Mouse (Mus musculus) midbrain, embryonic 11.5 days (tissue): ENCODE results near the gene Six3. TPM values are rescaled to one million over a fixed set of nuclear protein-coding genes. Genes with fewer than 3 reads are reported as not detected.

Experiments used
- ATAC-seq: fragments of 200-750 bp; cut with Nextera tagmentation; 2 replicates; pipeline ENCODE4 v1.8.0; 2017; ENCODE audit warnings: moderate TSS enrichment, moderate library complexity; ENCODE audit not compliant: low FRiP score
- DNase-seq: peaks from one replicate; pipeline ENCODE4 v3.0.0; 2015; ENCODE audit warnings: low spot score; ENCODE audit errors: missing footprints
- H3K27ac ChIP-seq: fragments of 300-500 bp; sonication (generic); 2 replicates; pipeline ENCODE4 v1.5.1; 2014; ENCODE audit warnings: low read depth, low read length
- H3K27me3 ChIP-seq: fragments of 300-500 bp; sonication (generic); 2 replicates; pipeline ENCODE4 v1.6.1; 2014; ENCODE audit warnings: mild to moderate bottlenecking, low read length, moderate library complexity, mixed read lengths; ENCODE audit not compliant: control insufficient read depth, insufficient read depth
- H3K36me3 ChIP-seq: fragments of 300-500 bp; sonication (generic); 2 replicates; pipeline ENCODE4 v1.6.1; 2014; ENCODE audit warnings: mild to moderate bottlenecking, low read length, moderate library complexity, mixed read lengths; ENCODE audit not compliant: control insufficient read depth, insufficient read depth
- H3K4me1 ChIP-seq: fragments of 300-500 bp; sonication (generic); 2 replicates; pipeline ENCODE4 v1.6.1; 2014; ENCODE audit warnings: low read length; ENCODE audit not compliant: control insufficient read depth, insufficient read depth
- H3K4me2 ChIP-seq: fragments of 300-500 bp; sonication (generic); 2 replicates; pipeline ENCODE4 v1.6.1; 2014; ENCODE audit warnings: mild to moderate bottlenecking, moderate library complexity
- H3K4me3 ChIP-seq: fragments of 300-500 bp; sonication (generic); 2 replicates; pipeline ENCODE4 v1.5.1; 2014; ENCODE audit warnings: low read depth, low read length
- H3K9ac ChIP-seq: fragments of 300-500 bp; sonication (generic); 2 replicates; pipeline ENCODE4 v1.6.1; 2014; ENCODE audit warnings: low read length
- H3K9me3 ChIP-seq: fragments of 300-500 bp; sonication (generic); 2 replicates; pipeline ENCODE4 v1.6.1; 2016; ENCODE audit warnings: low read length; ENCODE audit not compliant: control insufficient read depth
- WGBS: fragments of 180-500 bp; shearing (Covaris S2); extraction: QIAGEN DNeasy Blood & Tissue Kit; methylation state at CpG from one replicate; pipeline ENCODE4 v1.1.7; 2014; 5-methylcytosine and 5-hydroxymethylcytosine counted together
- polyA plus RNA-seq: library from polyadenylated mRNA; unstranded; fragments of >200 nt; fragmentation: Nextera tagmentation; extraction: Ambion mirVana; gene quantifications from 2 replicates; pipeline ENCODE4 v1.2.1, GENCODE M21; 2014

The Six3 gene
- polyA plus RNA-seq, 1 experiment from 2014 or later, result 6.7 TPM

DNA sequence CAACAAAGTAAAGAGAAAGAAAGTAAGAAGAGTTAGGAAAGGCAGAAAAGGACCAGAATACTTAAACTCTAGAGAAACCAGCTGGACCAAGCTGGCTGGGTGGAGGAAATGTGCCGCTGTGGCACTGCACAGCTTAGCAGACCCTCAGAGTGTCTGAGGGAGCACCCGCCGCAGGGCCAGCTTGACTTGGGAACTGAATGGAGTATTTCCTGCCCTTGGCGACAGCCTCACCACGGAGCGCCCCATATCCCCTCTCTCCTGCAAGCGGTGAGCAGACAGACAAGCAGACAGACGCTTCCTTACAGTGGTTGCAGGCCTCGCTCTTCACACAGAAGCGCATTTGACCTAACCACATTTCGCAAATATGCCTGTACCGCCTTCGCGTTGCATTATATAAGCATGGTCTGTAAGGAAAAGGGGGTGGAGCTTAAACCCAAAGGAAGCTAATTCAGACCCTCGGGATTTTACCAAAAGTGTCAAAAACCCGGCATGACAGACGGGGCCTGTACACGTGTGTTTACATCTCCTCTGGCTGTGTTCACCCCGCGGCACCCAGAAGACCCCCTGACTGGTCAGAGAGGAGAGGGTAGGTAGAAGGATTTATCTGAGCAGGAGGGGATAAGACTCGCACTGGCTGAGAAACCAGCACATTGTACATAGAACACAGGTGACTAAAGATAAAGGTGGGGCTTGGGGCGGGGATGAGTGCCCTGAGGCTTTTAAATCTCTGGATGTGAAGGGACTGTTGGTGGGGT, 17.1 kb downstream of the Six3 start:
- 51% methylated on average over 22 of the region's 22 CpGs for WGBS
- Histone ChIP-seq H3K4me2 (no peak overlapping the region), H3K9ac (no peak overlapping the region), H3K27ac (no peak overlapping the region), H3K4me3 (no peak overlapping the region), H3K9me3 (no peaks in the 10 kb centered on the region), H3K27me3 (peaks cover 67% of the 10 kb centered on the region), H3K36me3 (no peaks in the 10 kb centered on the region), H3K4me1 (no peaks in the 10 kb centered on the region; the same call in 1 of the 2 replicates)
- DNase-seq, result peak; percentile 80
- ATAC-seq, result no peak

DNA sequence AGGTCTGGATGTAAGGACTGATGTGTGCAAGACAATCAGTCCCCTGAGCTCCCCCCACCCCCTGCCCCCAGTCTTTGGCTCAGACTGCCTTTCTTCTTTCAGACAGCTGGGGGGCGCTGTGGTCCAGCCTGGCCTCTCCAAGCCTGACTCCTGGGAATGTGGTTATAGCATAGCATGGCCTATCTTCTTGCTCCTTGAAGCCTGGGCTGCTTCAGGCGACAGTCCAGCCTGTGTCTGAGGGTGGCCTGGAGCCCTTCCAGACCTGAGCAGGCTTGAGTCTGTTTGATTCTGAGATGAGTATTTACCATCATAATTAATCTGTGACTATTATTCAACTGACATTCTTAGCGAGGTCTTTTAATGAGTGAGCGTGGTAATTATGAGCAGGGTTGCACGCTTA, 17.7 kb downstream of the Six3 start:
- peak; percentile 53 for DNase-seq
- WGBS, result 72% methylated on average over 5 of the region's 5 CpGs

DNA sequence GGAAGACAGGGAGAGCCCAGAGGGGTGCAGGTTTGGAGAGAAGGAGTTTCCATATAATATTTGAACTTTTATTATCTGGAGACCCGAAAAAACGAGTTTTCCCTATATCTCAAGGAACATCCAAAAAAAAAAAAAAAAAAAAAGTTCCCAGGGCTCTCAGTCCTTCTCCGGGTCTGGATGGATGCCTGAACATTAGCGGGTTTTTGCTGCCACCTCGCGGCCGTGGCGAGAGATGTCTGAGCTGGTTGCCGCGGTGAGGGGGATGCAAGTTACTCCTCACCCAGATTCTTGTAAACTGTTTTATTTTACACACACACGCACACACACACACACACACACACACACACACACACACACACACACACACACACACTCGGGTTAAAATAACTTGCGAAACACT, 20.2 kb downstream of the Six3 start:
- H3K9ac ChIP-seq, result no peak overlapping the region
- DNase-seq, result peak; percentile 98

More for the DNA sequence above, 17.7 kb downstream of the Six3 start:
- no peak overlapping the region for H3K4me2 ChIP-seq
- H3K4me3 ChIP-seq, result no peak overlapping the region
- no peaks in the 10 kb centered on the region for H3K36me3 ChIP-seq
- H3K9me3 ChIP-seq, result no peaks in the 10 kb centered on the region
- H3K27me3 ChIP-seq, result peaks cover 60% of the 10 kb centered on the region
- H3K27ac ChIP-seq, result no peak overlapping the region
- no peak for ATAC-seq
- no peaks in the 10 kb centered on the region; the same call in 1 of the 2 replicates for H3K4me1 ChIP-seq
- no peak overlapping the region for H3K9ac ChIP-seq

DNA sequence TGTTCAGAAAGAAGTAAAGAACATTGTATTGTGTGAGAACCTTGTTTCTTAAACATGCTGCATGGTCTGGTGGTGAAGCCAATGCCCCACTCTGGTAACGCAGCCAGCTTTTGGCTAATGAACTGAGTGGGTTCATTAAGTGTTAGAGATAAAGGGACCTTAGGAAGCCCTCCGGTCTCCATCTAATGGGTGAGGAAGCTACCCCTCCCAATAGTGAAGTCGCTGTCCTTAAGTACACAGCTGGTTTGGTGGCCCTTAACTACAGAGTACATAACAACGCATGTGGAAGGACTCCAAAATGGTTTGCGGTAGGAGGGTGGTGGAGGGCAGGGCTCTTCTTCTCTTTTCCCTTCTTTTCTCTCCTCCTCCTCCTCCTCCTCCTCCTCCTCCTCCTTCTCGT, 24.5 kb downstream of the Six3 start:
- H3K4me2 ChIP-seq, result no peak overlapping the region
- no peaks in the 10 kb centered on the region for H3K9me3 ChIP-seq
- H3K27me3 ChIP-seq, result peaks cover 5% of the 10 kb centered on the region
- H3K9ac ChIP-seq, result no peak overlapping the region
- H3K4me1 ChIP-seq, result no peaks in the 10 kb centered on the region
- no peak overlapping the region for H3K4me3 ChIP-seq
- no peak overlapping the region for H3K27ac ChIP-seq
- no peaks in the 10 kb centered on the region for H3K36me3 ChIP-seq
- ATAC-seq (no peak), DNase-seq (peak; percentile 57)
- 75% methylated on average over 5 of the region's 6 CpGs for WGBS

More for the DNA sequence above, 20.2 kb downstream of the Six3 start:
- Histone ChIP-seq H3K27ac (no peak overlapping the region), H3K36me3 (no peaks in the 10 kb centered on the region), H3K4me3 (no peak overlapping the region), H3K27me3 (peaks cover 35% of the 10 kb centered on the region), H3K4me2 (no peak overlapping the region), H3K4me1 (no peaks in the 10 kb centered on the region), H3K9me3 (no peaks in the 10 kb centered on the region)
- ATAC-seq, result 0 out of 2 replicates have a peak, but pooled peaks have one; percentile 54
- 2% methylated on average over 13 of the region's 13 CpGs for WGBS

DNA sequence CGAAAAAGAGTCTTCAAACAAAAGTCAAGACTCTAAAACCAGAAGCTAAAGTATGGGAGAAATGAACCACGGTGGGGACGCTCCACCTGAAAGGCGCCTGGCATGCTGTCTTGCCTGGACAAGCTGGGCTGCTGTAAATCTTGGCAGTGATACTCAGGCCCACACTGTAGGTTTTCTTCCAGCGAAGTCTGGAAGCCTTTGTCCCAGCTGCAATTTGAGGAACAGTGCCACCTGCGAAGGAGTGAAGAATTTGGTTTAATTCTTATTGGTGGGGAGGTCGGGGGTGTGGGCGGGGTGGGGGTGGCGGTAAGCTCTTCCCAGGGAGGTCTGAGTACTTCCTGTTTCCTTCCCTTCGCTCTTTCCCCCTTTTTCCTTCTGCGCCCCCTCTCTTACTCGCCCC, 31.9 kb downstream of the Six3 start:
- H3K9ac ChIP-seq, result peak overlapping the region; percentile 47
- peaks cover 8% of the 10 kb centered on the region for H3K4me1 ChIP-seq
- ATAC-seq (peak; percentile 22; the same call in 1 of the 2 replicates), DNase-seq (peak; percentile 89)
- H3K9me3 ChIP-seq, result no peaks in the 10 kb centered on the region
- H3K27me3 ChIP-seq, result peaks cover 42% of the 10 kb centered on the region
- H3K27ac ChIP-seq, result no peak overlapping the region
- peak overlapping the region; percentile 66 for H3K4me2 ChIP-seq
- 5% methylated on average over 10 of the region's 12 CpGs for WGBS
- H3K36me3 ChIP-seq, result no peaks in the 10 kb centered on the region
- H3K4me3 ChIP-seq, result peak overlapping the region; percentile 26

DNA sequence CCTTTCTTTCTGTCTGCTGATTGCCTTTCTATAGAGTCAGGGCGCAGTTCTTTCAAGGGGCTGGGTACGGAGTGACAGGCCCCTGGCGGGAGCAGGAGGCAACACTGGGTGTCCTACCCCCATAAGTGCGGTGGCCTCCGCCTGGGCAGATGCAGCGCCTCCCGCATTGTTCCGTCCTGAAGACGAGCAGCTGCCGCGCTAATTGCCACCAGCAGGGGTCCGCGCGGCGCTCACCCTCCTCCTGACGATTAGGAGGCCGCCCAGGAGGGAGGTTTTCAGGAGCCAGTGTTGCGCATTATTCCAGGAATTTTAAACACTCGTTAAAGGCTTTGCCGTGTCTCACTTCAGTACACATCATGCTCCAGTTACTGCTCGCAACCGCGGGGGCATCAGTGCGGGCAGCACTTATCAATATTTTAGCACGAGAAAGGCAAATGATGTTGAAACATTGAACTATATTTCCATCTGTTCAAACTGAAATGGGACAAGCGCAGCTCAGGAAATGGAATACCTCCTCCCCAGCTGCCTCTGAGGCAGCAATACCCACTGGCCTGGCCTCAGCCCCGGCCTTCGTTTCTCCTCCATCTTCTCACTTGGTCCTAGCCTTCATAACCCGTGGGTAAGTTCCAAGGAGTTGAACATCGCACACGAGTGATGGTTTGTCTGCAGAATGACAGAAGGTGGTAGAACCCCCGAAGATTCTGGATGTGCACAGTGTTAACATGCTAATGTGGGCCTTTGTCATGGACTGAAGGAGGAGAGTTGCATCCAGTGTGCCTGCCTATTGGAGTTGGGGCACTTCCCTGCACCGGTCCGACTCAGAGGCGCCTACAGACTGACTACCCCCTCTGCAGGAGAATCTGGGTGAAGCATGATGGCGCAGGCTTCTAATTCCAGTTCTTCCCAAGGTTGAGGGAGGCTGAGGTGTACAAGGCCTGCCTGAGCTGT, 32.6 kb downstream of the Six3 start:
- no peaks in the 10 kb centered on the region for H3K36me3 ChIP-seq
- 1% methylated on average over 36 of the region's 36 CpGs for WGBS
- peak overlapping the region; percentile 26 for H3K4me3 ChIP-seq
- H3K9me3 ChIP-seq, result no peaks in the 10 kb centered on the region
- H3K4me2 ChIP-seq, result peak overlapping the region; percentile 66
- peak; percentile 97 for DNase-seq
- ATAC-seq, result peak; percentile 89
- peak overlapping the region; percentile 47 for H3K9ac ChIP-seq
- no peak overlapping the region; the same call in 1 of the 2 replicates for H3K27ac ChIP-seq
- H3K4me1 ChIP-seq, result peaks cover 8% of the 10 kb centered on the region
- peaks cover 42% of the 10 kb centered on the region for H3K27me3 ChIP-seq

DNA sequence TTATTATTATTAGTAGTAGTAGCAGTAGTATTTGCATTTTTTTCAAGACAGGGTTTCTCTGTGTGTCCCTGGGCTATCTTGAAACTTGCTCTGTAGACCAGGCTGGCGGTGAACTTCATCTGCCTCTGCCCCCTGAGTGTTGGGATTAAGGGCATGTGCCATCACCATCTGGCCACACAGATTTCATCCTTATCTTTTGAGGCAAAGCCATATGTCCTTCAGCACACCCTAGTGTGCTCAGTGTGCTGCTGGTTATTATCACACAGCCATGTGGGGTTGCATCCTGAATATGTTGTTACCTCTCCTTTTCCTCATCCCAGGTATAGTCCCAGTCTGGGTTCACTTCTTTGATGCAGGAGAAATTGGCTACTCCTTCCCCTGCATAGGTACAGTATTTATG, 46.6 kb downstream of the Six3 start:
- H3K4me2 ChIP-seq, result no peak overlapping the region
- no peak overlapping the region for H3K27ac ChIP-seq
- H3K27me3 ChIP-seq, result peaks cover 2% of the 10 kb centered on the region; the same call in 1 of the 2 replicates
- no peak for ATAC-seq
- no peak overlapping the region for H3K4me3 ChIP-seq
- DNase-seq, result no peak
- WGBS, result 85% methylated on average over 1 of the region's 1 CpGs
- no peaks in the 10 kb centered on the region for H3K36me3 ChIP-seq
- no peaks in the 10 kb centered on the region for H3K4me1 ChIP-seq
- no peaks in the 10 kb centered on the region for H3K9me3 ChIP-seq
- H3K9ac ChIP-seq, result no peak overlapping the region

DNA sequence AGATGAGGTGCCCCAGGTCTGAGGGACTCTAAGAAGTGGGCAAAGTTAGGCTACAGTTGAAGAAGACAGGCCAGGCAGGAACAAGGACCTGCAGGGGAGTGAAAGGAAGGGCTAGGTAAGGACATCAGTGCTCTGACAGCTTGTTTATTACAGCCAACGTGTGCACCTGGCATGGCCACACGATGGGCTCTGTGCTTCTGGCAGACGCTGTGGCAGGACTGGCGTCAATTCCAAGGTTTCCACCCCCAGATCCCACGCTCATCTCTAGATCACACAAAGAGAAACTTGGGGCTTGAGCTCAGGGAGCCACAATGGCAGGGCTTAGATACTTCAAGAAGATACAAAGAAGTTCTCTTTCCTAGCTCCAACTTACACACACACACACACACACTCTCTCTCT, 48.1 kb downstream of the Six3 start:
- H3K36me3 ChIP-seq, result no peaks in the 10 kb centered on the region
- H3K9me3 ChIP-seq, result no peaks in the 10 kb centered on the region
- H3K4me1 ChIP-seq, result no peaks in the 10 kb centered on the region
- H3K9ac ChIP-seq, result no peak overlapping the region
- H3K4me2 ChIP-seq, result no peak overlapping the region
- ATAC-seq (no peak), DNase-seq (peak; percentile 53)
- no peak overlapping the region for H3K27ac ChIP-seq
- peaks cover 6% of the 10 kb centered on the region; the same call in 1 of the 2 replicates for H3K27me3 ChIP-seq
- H3K4me3 ChIP-seq, result no peak overlapping the region
- 90% methylated on average over 5 of the region's 5 CpGs for WGBS

DNA sequence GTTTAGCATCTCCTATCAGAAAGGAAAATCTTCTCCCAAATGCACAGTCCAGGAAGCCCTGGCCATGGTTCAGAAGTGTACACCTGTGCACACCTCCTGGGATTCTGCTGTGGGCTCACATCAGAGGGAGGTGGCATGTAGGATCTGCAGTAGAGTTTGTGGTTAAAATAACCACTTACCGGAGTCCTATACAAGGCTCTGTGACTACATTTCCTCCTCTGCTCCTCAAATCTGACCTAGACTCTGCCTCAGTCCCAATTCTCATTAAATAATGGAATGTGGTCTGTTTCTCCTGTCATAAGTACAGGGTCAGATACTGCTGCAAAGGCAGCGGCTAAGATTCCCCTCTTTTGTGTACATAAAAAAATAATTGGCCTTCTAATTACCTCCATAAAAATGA, 50.8 kb downstream of the Six3 start:
- no peaks in the 10 kb centered on the region for H3K36me3 ChIP-seq
- no peaks in the 10 kb centered on the region for H3K4me1 ChIP-seq
- H3K4me2 ChIP-seq, result peak overlapping the region; percentile 35; the same call in 1 of the 2 replicates
- WGBS, result 45% methylated on average over 2 of the region's 2 CpGs
- DNase-seq, result no peak
- peaks cover 9% of the 10 kb centered on the region for H3K27me3 ChIP-seq
- no peak for ATAC-seq
- no peak overlapping the region for H3K9ac ChIP-seq
- H3K9me3 ChIP-seq, result no peaks in the 10 kb centered on the region
- no peak overlapping the region for H3K27ac ChIP-seq
- no peak overlapping the region for H3K4me3 ChIP-seq
